Mouse (Mus musculus) E14TG2a.4 (cell line): Measurements from ENCODE around the gene Olfr655.

Source experiments
- CTCF ChIP-seq: conservative IDR thresholded peaks from 2 replicates; pipeline ENCODE4 v1.5.1; 2014; ENCODE audit warnings: low read length
- NANOG ChIP-seq: IDR thresholded peaks from 2 replicates; pipeline ENCODE4 v1.6.1; 2014; ENCODE audit warnings: borderline replicate concordance, low read length, mixed read lengths

- no peak for TF ChIP-seq CTCF
- TF ChIP-seq NANOG = no peak
These were observed 3.1 kb upstream of the Olfr655 start for GRCm38 (mm10) chr7:104604727-104605126.
